Mouse (Mus musculus) activated CD4-positive, CD25-positive, alpha-beta regulatory T cell, adult 9 weeks (primary cell): Measurements from ENCODE around the gene Crisp1. TPM values are rescaled to one million over a fixed set of nuclear protein-coding genes. Genes with fewer than 3 reads are reported as not detected.

Experiments used
- polyA plus RNA-seq: library from polyadenylated mRNA; unstranded; fragments of 100-300 nt; shearing (Covaris generic); gene quantifications from one replicate; pipeline ENCODE4 v1.2.1, GENCODE M21; 2017

Crisp1 gene
- polyA plus RNA-seq, result not detected

DNA sequence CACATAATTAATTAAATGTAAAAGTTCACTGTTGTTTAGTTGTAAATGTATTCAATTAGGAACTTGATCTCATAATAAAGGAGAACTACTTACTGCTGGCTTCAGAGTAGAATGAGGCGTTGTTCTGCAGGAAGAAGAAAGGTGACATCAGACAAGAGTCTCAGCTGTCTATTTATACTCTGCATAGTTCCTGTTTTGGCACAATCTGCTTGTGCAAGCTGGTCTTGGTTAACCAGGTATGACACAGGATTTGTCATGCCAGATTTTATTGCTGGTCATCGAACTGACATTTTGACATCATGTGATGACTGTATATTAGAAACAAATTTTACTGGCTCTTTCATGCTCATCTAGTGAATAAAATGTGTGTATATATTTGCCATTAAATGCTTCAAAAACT lies at the start of gene Crisp1:
Gene Crisp1 (minus strand): TSS at position 146 of the 400 bp plus-strand sequence.

Other genes with a start within 250 kb of the Crisp1 start
- gene AC192777.2, start 223.8 kb downstream of the Crisp1 start, polyA plus RNA-seq, result not detected
- gene Pgk2, start 110.6 kb downstream of the Crisp1 start, polyA plus RNA-seq, result not detected
- not detected for gene Crisp3, start 76.9 kb downstream of the Crisp1 start, polyA plus RNA-seq
- gene Esp8, start 200.8 kb upstream of the Crisp1 start, polyA plus RNA-seq, result not detected
- not detected for gene Esp6, start 242.3 kb upstream of the Crisp1 start, polyA plus RNA-seq